Mouse (Mus musculus) MEL (cell line): ENCODE data around the gene Tmem242. TPM values are rescaled to one million over a fixed set of nuclear protein-coding genes. Genes with fewer than 3 reads are reported as not detected.

ENCODE experiments used
- DNase-seq: peaks from one replicate; pipeline ENCODE4 v3.0.0; 2011; ENCODE audit warnings: low read depth, low spot score
- H3K27ac ChIP-seq: 2 replicates; pipeline ENCODE4 v1.5.1; 2012; ENCODE audit warnings: low read depth, mild to moderate bottlenecking, control low read depth, low read length, moderate library complexity; ENCODE audit not compliant: control insufficient read depth
- H3K27me3 ChIP-seq, 2 experiments: fragments of 150-350 bp in 1 of 2; sonication (generic) in 1 of 2; 2 replicates each; pipeline ENCODE4 v1.6.1; 2012; ENCODE audit warnings: low read length in 2 of 2, mild to moderate bottlenecking in 2 of 2, improper control_type of control experiment in 1 of 2, moderate library complexity in 1 of 2; ENCODE audit not compliant: insufficient read depth in 2 of 2, control insufficient read depth in 1 of 2
- H3K36me3 ChIP-seq, 2 experiments: 2 replicates each; pipeline ENCODE4 v1.6.1; 2012 to 2014; ENCODE audit warnings: low read length in 2 of 2, improper control_type of control experiment in 1 of 2, inconsistent platforms in 1 of 2, mild to moderate bottlenecking in 1 of 2; ENCODE audit not compliant: insufficient read depth in 2 of 2, control insufficient read depth in 1 of 2
- H3K4me1 ChIP-seq, 2 experiments: fragments of 150-350 bp in 1 of 2; sonication (generic) in 1 of 2; 2 replicates each; pipeline ENCODE4 v1.6.1; 2012; ENCODE audit warnings: low read length in 2 of 2, improper control_type of control experiment in 1 of 2, mild to moderate bottlenecking in 1 of 2; ENCODE audit not compliant: insufficient read depth in 2 of 2, control insufficient read depth in 1 of 2
- H3K4me3 ChIP-seq, 2 experiments: fragments of 150-350 bp in 1 of 2; sonication (generic) in 1 of 2; 2 replicates each; pipeline ENCODE4 v1.5.1; 2012; ENCODE audit warnings: low read depth in 2 of 2, low read length in 2 of 2, mild to moderate bottlenecking in 2 of 2, moderate library complexity in 2 of 2, control low read depth in 1 of 2, improper control_type of control experiment in 1 of 2; ENCODE audit not compliant: control insufficient read depth in 1 of 2, insufficient read depth in 1 of 2
- H3K79me2 ChIP-seq: 2 replicates; pipeline ENCODE4 v1.6.1; 2012; ENCODE audit warnings: mild to moderate bottlenecking, low read length, moderate library complexity; ENCODE audit not compliant: control insufficient read depth, poor library complexity, insufficient read depth
- H3K9ac ChIP-seq: 2 replicates; pipeline ENCODE4 v1.6.1; 2012; ENCODE audit warnings: low read depth, mild to moderate bottlenecking, control low read depth, low read length, moderate library complexity; ENCODE audit not compliant: control insufficient read depth, poor library complexity, severe bottlenecking
- H3K9me3 ChIP-seq: fragments of 150-350 bp; sonication (generic); replicated peaks from 2 replicates; pipeline ENCODE4 v1.6.1; 2012; ENCODE audit warnings: mild to moderate bottlenecking, low read length, improper control_type of control experiment, moderate library complexity; ENCODE audit not compliant: insufficient read depth
- BHLHE40 ChIP-seq: IDR thresholded peaks from 2 replicates; pipeline ENCODE4 v1.6.1; 2012; ENCODE audit warnings: low read depth, mild to moderate bottlenecking, inconsistent platforms, low read length, improper control_type of control experiment, borderline replicate concordance
- CTCF ChIP-seq, 3 experiments: IDR thresholded peaks in 2 of 3; conservative IDR thresholded peaks in 1 of 3; 2 replicates each; pipeline ENCODE4 v1.5.1; 2011 to 2012; ENCODE audit warnings: low read length in 3 of 3, low read depth in 2 of 3, mild to moderate bottlenecking in 2 of 3, improper control_type of control experiment in 1 of 3, inconsistent platforms in 1 of 3, mixed read lengths in 1 of 3, moderate library complexity in 1 of 3; ENCODE audit not compliant: control insufficient read depth in 1 of 3, insufficient read depth in 1 of 3, poor library complexity in 1 of 3, severe bottlenecking in 1 of 3
- EP300 ChIP-seq, 2 experiments: IDR thresholded peaks; 2 replicates each; pipeline ENCODE4 v1.6.1; 2011; ENCODE audit warnings: improper control_type of control experiment in 2 of 2, low read length in 2 of 2, low read depth in 1 of 2, mild to moderate bottlenecking in 1 of 2
- ETS1 ChIP-seq: IDR thresholded peaks from 2 replicates; pipeline ENCODE4 v1.6.1; 2012; ENCODE audit warnings: low read depth, mild to moderate bottlenecking, inconsistent platforms, low read length, improper control_type of control experiment, moderate library complexity
- GABPA ChIP-seq: IDR thresholded peaks from 2 replicates; pipeline ENCODE4 v1.6.1; 2012; ENCODE audit warnings: low read depth, mild to moderate bottlenecking, inconsistent platforms, low read length, improper control_type of control experiment, moderate library complexity
- GATA1 ChIP-seq: IDR thresholded peaks from 2 replicates; pipeline ENCODE4 v1.6.1; 2011; ENCODE audit warnings: low read depth, low read length, improper control_type of control experiment
- HCFC1 ChIP-seq: IDR thresholded peaks from 2 replicates; pipeline ENCODE4 v1.6.1; 2012; ENCODE audit warnings: low read depth, mild to moderate bottlenecking, inconsistent platforms, low read length, improper control_type of control experiment, moderate library complexity
- KAT2A ChIP-seq: conservative IDR thresholded peaks from 2 replicates; pipeline ENCODE4 v1.6.1; 2012; ENCODE audit warnings: low read depth, low read length, improper control_type of control experiment, inconsistent platforms
- MAFK ChIP-seq: IDR thresholded peaks from 2 replicates; pipeline ENCODE4 v1.6.1; 2011; ENCODE audit warnings: low read depth, mild to moderate bottlenecking, low read length, improper control_type of control experiment, borderline replicate concordance
- MAZ ChIP-seq: IDR thresholded peaks from 2 replicates; pipeline ENCODE4 v1.6.1; 2012; ENCODE audit warnings: low read depth, mild to moderate bottlenecking, inconsistent platforms, low read length, improper control_type of control experiment
- MEF2A ChIP-seq: IDR thresholded peaks from 2 replicates; pipeline ENCODE4 v1.6.1; 2014; ENCODE audit warnings: low read depth, mild to moderate bottlenecking, inconsistent platforms, low read length, improper control_type of control experiment; ENCODE audit not compliant: poor library complexity, insufficient replicate concordance, severe bottlenecking; ENCODE audit errors: extremely low read depth
- MXI1 ChIP-seq: IDR thresholded peaks from 2 replicates; pipeline ENCODE4 v1.6.1; 2011; ENCODE audit warnings: mild to moderate bottlenecking, low read depth, low read length, improper control_type of control experiment
- MYB ChIP-seq: IDR thresholded peaks from 2 replicates; pipeline ENCODE4 v1.6.1; 2011; ENCODE audit warnings: mild to moderate bottlenecking, low read depth, low read length, improper control_type of control experiment
- MYC ChIP-seq: IDR thresholded peaks from 2 replicates; pipeline ENCODE4 v1.6.1; 2011; ENCODE audit warnings: low read depth, mild to moderate bottlenecking, low read length, improper control_type of control experiment, moderate library complexity
- NRF1 ChIP-seq: IDR thresholded peaks from 2 replicates; pipeline ENCODE4 v1.6.1; 2014; ENCODE audit warnings: low read depth, mild to moderate bottlenecking, inconsistent platforms, low read length, improper control_type of control experiment, moderate library complexity; ENCODE audit not compliant: poor library complexity, insufficient read depth, severe bottlenecking
- POLR2A ChIP-seq, 2 experiments: IDR thresholded peaks; 2 replicates each; pipeline ENCODE4 v1.6.1; 2011 to 2012; ENCODE audit warnings: low read length in 2 of 2, mild to moderate bottlenecking in 2 of 2, control low read depth in 1 of 2, improper control_type of control experiment in 1 of 2, low read depth in 1 of 2, moderate library complexity in 1 of 2; ENCODE audit not compliant: control insufficient read depth in 1 of 2, insufficient read depth in 1 of 2, poor library complexity in 1 of 2
- POLR2AphosphoS2 ChIP-seq: IDR thresholded peaks from 2 replicates; pipeline ENCODE4 v1.6.1; 2011; ENCODE audit warnings: low read length, improper control_type of control experiment
- POLR2AphosphoS5 ChIP-seq: IDR thresholded peaks from 2 replicates; pipeline ENCODE4 v1.6.1; 2012; ENCODE audit warnings: low read depth, borderline replicate concordance, mild to moderate bottlenecking, inconsistent platforms, low read length, moderate library complexity, mixed read lengths
- RAD21 ChIP-seq: IDR thresholded peaks from 2 replicates; pipeline ENCODE4 v1.6.1; 2011; ENCODE audit warnings: mild to moderate bottlenecking, low read depth, low read length, improper control_type of control experiment
- RCOR1 ChIP-seq: IDR thresholded peaks from 2 replicates; pipeline ENCODE4 v1.6.1; 2012; ENCODE audit warnings: low read depth, mild to moderate bottlenecking, inconsistent platforms, low read length, improper control_type of control experiment
- SIN3A ChIP-seq: IDR thresholded peaks from 2 replicates; pipeline ENCODE4 v1.6.1; 2012; ENCODE audit warnings: low read length, improper control_type of control experiment, inconsistent platforms
- TAL1 ChIP-seq: IDR thresholded peaks from 2 replicates; pipeline ENCODE4 v1.6.1; 2012; ENCODE audit warnings: mild to moderate bottlenecking, inconsistent platforms, low read length, moderate library complexity, mixed read lengths
- TBP ChIP-seq: IDR thresholded peaks from 2 replicates; pipeline ENCODE4 v1.8.0; 2011; ENCODE audit warnings: low read depth, low read length, improper control_type of control experiment
- TCF12 ChIP-seq: IDR thresholded peaks from 2 replicates; pipeline ENCODE4 v1.6.1; 2014; ENCODE audit warnings: low read depth, mild to moderate bottlenecking, inconsistent platforms, low read length, improper control_type of control experiment, moderate library complexity
- USF1 ChIP-seq: IDR thresholded peaks from 2 replicates; pipeline ENCODE4 v1.6.1; 2014; ENCODE audit warnings: low read depth, mild to moderate bottlenecking, inconsistent platforms, low read length, improper control_type of control experiment, moderate library complexity
- ZC3H11A ChIP-seq: IDR thresholded peaks from 2 replicates; pipeline ENCODE4 v1.6.1; 2012; ENCODE audit warnings: low read depth, mild to moderate bottlenecking, inconsistent platforms, low read length, improper control_type of control experiment
- ZKSCAN1 ChIP-seq: IDR thresholded peaks from 2 replicates; pipeline ENCODE4 v1.6.1; 2012; ENCODE audit warnings: low read depth, mild to moderate bottlenecking, inconsistent platforms, low read length, improper control_type of control experiment, moderate library complexity
- ZMIZ1 ChIP-seq: IDR thresholded peaks from 2 replicates; pipeline ENCODE4 v1.6.1; 2012; ENCODE audit warnings: low read depth, mild to moderate bottlenecking, inconsistent platforms, low read length, improper control_type of control experiment, moderate library complexity
- ZNF384 ChIP-seq: IDR thresholded peaks from 2 replicates; pipeline ENCODE4 v1.6.1; 2012; ENCODE audit warnings: low read depth, mild to moderate bottlenecking, inconsistent platforms, low read length, improper control_type of control experiment
- polyA plus RNA-seq, 2 experiments: library from polyadenylated mRNA; stranded (reverse) in 1 of 2; unstranded in 1 of 2; fragments of >175 nt in 1 of 2; fragments of >200 nt in 1 of 2; gene quantifications; 2 replicates each; pipeline versions ENCODE4 v1.2.1 to v1.2.4; 2012; ENCODE audit warnings: low replicate concordance in 2 of 2, low read depth in 1 of 2; ENCODE audit not compliant: insufficient read length in 2 of 2, insufficient read depth in 1 of 2, missing spikeins in 1 of 2
- total RNA-seq: library from RNA; depleted of rRNA; stranded (reverse); fragments of 300-350 nt; gene quantifications from 2 replicates; pipeline ENCODE4 v1.2.3, GENCODE M21; 2012

The Tmem242 gene
- total and polyA plus RNA-seq, 3 experiments, result 27.0 to 49.2 TPM; not detected in 1

DNA sequence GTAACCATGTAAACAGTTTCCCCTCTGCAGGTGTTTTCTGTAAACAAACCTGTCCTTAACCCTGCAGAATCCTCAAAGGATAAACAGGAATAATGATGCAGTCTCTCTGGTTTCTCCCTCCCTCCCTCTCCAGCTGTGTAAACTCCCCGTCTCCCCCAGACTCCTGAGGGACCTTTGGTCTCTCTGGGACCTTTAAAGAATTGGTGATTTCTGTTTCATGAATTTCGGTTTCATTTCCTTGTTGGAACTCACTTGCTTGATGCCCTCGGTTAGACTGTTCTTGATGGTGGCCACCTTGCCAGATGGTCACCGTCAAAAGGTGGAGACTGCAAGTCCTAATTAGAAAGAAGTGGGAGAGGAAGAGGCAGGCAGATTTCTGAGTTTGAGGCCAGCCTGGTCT is 43.4 kb upstream of the Tmem242 start:
- Histone ChIP-seq H3K79me2 (no peaks in the 10 kb centered on the region), H3K4me1 (peaks cover 6 to 14% of the 10 kb centered on the region in 2 experiments; a peak in 3 of 4 replicates), H3K27ac (no peak overlapping the region), H3K27me3 (no peaks in the 10 kb centered on the region), H3K9ac (no peak overlapping the region), H3K36me3 (peaks cover 0 to 16% of the 10 kb centered on the region in 2 experiments; a peak in 2 of 4 replicates), H3K4me3 (no peak overlapping the region), H3K9me3 (no peaks in the 10 kb centered on the region)
- DNase-seq, result no peak
- TF ChIP-seq MAFK (no peak), RCOR1 (no peak), RAD21 (no peak), EP300 (IDR thresholded peaks at IDR 0.05; ENCODE audit: low read depth in 1 of 2, low read length in 2 of 2) (no peak)

DNA sequence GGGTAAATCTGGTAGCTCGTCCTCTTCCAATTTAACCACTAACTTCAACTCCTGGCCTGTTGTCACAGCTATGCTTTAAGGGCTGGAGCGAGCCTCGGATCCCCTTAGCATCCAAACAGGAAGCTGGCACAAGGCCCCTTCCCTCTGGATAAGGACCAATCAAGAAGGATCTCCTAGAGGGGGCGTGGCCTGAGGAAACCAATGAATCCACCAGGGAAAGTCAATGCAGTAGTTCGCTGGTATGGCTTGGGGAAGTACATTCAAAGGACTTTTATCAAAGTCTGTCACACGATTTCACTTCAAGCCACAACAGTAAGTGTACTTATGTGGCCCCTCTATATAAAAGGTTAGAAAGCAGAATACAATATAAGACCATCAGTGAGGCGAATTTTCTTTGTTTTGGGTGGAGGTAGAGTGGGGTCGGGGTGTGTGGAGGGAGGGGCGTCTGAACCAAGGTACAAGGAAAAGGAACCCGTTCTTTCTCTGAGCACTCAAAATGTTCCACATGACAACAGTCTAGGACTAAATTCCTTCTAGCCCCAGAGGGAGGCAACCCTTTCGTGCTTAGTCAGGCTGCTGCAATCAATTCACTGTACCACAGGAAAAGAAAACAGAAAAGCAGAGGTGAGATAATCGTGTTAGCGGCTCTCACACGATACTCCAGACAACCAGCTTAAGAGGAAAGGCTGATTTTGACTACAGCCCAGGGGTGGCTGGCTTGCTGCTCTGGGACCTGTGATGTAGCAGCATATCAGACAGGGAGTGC is 36.1 kb upstream of the Tmem242 start:
- peaks cover 0 to 5% of the 10 kb centered on the region in 2 experiments; a peak in 1 of 4 replicates for H3K4me1 ChIP-seq
- H3K9ac ChIP-seq, result peak overlapping the region; percentile 54
- H3K4me3 ChIP-seq, result peak overlapping the region; percentile 50 to 56
- DNase-seq, result peak; percentile 95
- peak overlapping the region; percentile 40 for H3K27ac ChIP-seq
- H3K27me3 ChIP-seq, result no peaks in the 10 kb centered on the region
- no peaks in the 10 kb centered on the region for H3K79me2 ChIP-seq
- H3K36me3 ChIP-seq, result peaks cover 0 to 2% of the 10 kb centered on the region in 2 experiments; a peak in 2 of 4 replicates
- H3K9me3 ChIP-seq, result no peaks in the 10 kb centered on the region
- no peak for TF ChIP-seq MYB
- 0 out of 2 replicates have a peak, but pooled peaks have one; percentile 24 for TF ChIP-seq USF1
- no peak for TF ChIP-seq ETS1
- TF ChIP-seq TCF12, result no peak
- TF ChIP-seq GABPA, result no peak
- TF ChIP-seq ZMIZ1, result no peak
- 0 out of 2 replicates have a peak, but pooled peaks have one; percentile 4 for TF ChIP-seq TAL1
- peak; percentile 51; the same call in 1 of the 2 replicates for TF ChIP-seq TBP
- no peak for TF ChIP-seq KAT2A
- no peak for TF ChIP-seq MEF2A
- TF ChIP-seq ZKSCAN1, result no peak
- TF ChIP-seq POLR2AphosphoS5, result no peak
- TF ChIP-seq HCFC1, result no peak; the same call in none of the 2 replicates
- no peak for TF ChIP-seq GATA1
- TF ChIP-seq BHLHE40, result 0 out of 2 replicates have a peak, but pooled peaks have one; percentile 14
- TF ChIP-seq MXI1, result no peak; the same call in none of the 2 replicates
- TF ChIP-seq RAD21, result no peak
- no peak for TF ChIP-seq MYC
- no peak; the same call in 1 of the 2 replicates for TF ChIP-seq SIN3A
- TF ChIP-seq RCOR1, result no peak
- no peak for TF ChIP-seq ZC3H11A
- peak in 1 of 2 experiments; percentile 56; a peak in 2 of 4 replicates for TF ChIP-seq POLR2A (IDR thresholded peaks at IDR 0.05; ENCODE audit: control insufficient read depth in 1 of 2, insufficient read depth in 1 of 2, low read depth in 1 of 2, low read length in 2 of 2, poor library complexity in 1 of 2)
- no peak for TF ChIP-seq POLR2AphosphoS2
- no peak for TF ChIP-seq MAFK
- TF ChIP-seq NRF1, result no peak
- TF ChIP-seq ZNF384, result no peak
- no peak for TF ChIP-seq CTCF (IDR thresholded peaks at IDR 0.05 in 2 of 3, conservative IDR thresholded peaks at IDR 0.05 in 1 of 3; ENCODE audit: control insufficient read depth in 1 of 3, insufficient read depth in 1 of 3, low read depth in 2 of 3, low read length in 3 of 3, poor library complexity in 1 of 3, severe bottlenecking in 1 of 3)
- no peak for TF ChIP-seq MAZ
